In the genomic region with DNA sequence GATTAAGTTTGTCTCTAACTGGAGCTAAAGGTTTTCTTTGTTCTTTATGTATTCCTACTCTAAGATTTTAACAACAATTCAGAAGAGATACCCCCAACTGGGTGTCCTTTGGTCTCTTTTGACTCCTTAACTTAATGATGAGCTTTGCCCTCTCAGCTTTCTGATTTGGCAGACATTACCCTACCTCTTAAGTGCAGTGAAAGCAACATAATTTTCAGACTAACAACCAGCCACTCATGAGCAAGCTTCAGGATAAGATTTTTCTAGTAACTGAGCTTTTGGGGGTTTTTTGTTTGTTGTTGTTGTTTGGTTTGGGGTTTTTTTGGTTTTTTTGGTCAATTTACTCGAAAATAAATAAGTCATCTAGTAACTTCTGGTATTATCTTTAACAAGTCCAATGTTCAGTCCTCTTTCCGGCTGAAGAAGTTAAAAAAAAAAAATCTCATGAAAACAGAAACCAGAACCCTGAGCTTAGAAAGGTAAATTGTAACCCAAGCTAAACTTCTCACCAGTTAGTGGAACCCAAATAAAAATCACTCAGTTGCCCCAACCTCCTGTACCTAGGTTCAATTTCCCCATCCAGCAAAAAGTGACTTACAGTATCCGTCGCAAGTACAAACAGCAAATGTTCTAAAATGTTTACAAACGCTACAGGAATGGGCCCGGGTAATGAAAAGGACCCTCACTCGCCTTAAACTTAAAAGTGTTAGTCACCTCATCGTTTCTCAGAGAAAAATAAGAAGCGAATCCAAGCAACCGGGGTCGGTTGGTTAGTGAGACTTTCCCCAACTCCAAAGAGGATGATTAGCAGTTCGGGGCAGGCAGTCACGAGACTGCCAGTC, we compare ENCODE assay signal across 9 mouse cellular contexts. TPM values are rescaled to one million over a fixed set of nuclear protein-coding genes. Genes with fewer than 3 reads are reported as not detected.
DNase-seq lines count a peak whose midpoint lies in the region; ATAC-seq and TF ChIP-seq lines count a peak whose summit lies in the region.
"Had no signal": no experiment of that assay in that cellular context is flagged by ENCODE, and none has a peak within 500 bp of the region (broad histone marks: within the 10 kb centered on the region; RNA-seq: fewer than 3 reads in every experiment).

No protein-coding gene starts in this region.

- H3K4me3 ChIP-seq in heart, embryonic 10.5 days = peak overlapping the region; percentile 99
- peak overlapping the region; percentile 78 for H3K4me3 ChIP-seq in ES-Bruce4 (ENCODE audit: low read depth, low read length)
- H3K4me3 ChIP-seq in hindbrain, embryonic 11.5 days (ENCODE audit: low read depth, low read length) = peak overlapping the region; percentile 97
- H3K4me3 ChIP-seq in liver, postnatal 0 days (ENCODE audit: low read depth, low read length) = peak overlapping the region; percentile 86

- H3K9me3 ChIP-seq in heart, embryonic 10.5 days = no peaks in the 10 kb centered on the region
- no peaks in the 10 kb centered on the region for H3K9me3 ChIP-seq in ES-Bruce4 (replicated peaks; ENCODE audit: control insufficient read depth, insufficient read depth, low read length, poor library complexity, severe bottlenecking)
- H3K9me3 ChIP-seq in hindbrain, embryonic 11.5 days (ENCODE audit: control insufficient read depth, low read length) = no peaks in the 10 kb centered on the region
- H3K9me3 ChIP-seq in liver, postnatal 0 days (ENCODE audit: low read length) = no peaks in the 10 kb centered on the region

- peak overlapping the region; percentile 97 for H3K27ac ChIP-seq in heart, embryonic 10.5 days
- peak overlapping the region; percentile 25 for H3K27ac ChIP-seq in ES-Bruce4 (ENCODE audit: insufficient read depth, low read length)
- H3K27ac ChIP-seq in hindbrain, embryonic 11.5 days (ENCODE audit: low read depth, low read length) = peak overlapping the region; percentile 93
- H3K27ac ChIP-seq in liver, postnatal 0 days (ENCODE audit: low read depth) = peak overlapping the region; percentile 99

- no peak for DNase-seq in heart, embryonic 10.5 days (ENCODE audit: low spot score)
- no peak for DNase-seq in heart, postnatal 25 days (ENCODE audit: low spot score)
- DNase-seq in hindbrain, embryonic 11.5 days (ENCODE audit: low spot score) = no peak
- DNase-seq in liver, postnatal 0 days = no peak
- DNase-seq in layer of hippocampus, adult 9-11 months = no peak
- no peak for DNase-seq in spleen, postnatal 14 days (ENCODE audit: low spot score in 2 of 2)
- DNase-seq in gastrocnemius, postnatal 25 days = no peak
- DNase-seq: thymus, postnatal 36 days had no signal

- H3K4me2 ChIP-seq in hindbrain, embryonic 11.5 days (replicated peaks; ENCODE audit: low read depth, low read length) = peak overlapping the region; percentile 43
- peak overlapping the region; percentile 75 for H3K4me2 ChIP-seq in liver, postnatal 0 days (ENCODE audit: low read depth, low read length)

- ATAC-seq in hindbrain, embryonic 11.5 days (ENCODE audit: low FRiP score) = no peak
- no peak for ATAC-seq in liver, postnatal 0 days

- intact Hi-C loops in heart, postnatal 25 days (cut with DNase I) = no loop called here

- no peak for TF ChIP-seq POLR2A in ES-Bruce4 (IDR thresholded peaks at IDR 0.05; ENCODE audit: insufficient read depth, low read length)

- TF ChIP-seq CTCF in ES-Bruce4 (IDR thresholded peaks at IDR 0.05; ENCODE audit: low read depth, low read length) = no peak
- no peak for TF ChIP-seq CTCF in liver, postnatal 0 days (IDR thresholded peaks at IDR 0.05; ENCODE audit: low read depth)

- no peak for TF ChIP-seq EP300 in ES-Bruce4 (IDR thresholded peaks at IDR 0.05; ENCODE audit: insufficient read depth, low read depth, low read length)
- no peak for TF ChIP-seq EP300 in liver, postnatal 0 days (IDR thresholded peaks at IDR 0.05; ENCODE audit: low read depth)

- H3K27me3 ChIP-seq in heart, embryonic 10.5 days (ENCODE audit: insufficient read depth, poor library complexity, severe bottlenecking) = no peaks in the 10 kb centered on the region
- no peaks in the 10 kb centered on the region for H3K27me3 ChIP-seq in ES-Bruce4 (ENCODE audit: control insufficient read depth, insufficient read depth, low read length, poor library complexity, severe bottlenecking)
- no peaks in the 10 kb centered on the region for H3K27me3 ChIP-seq in hindbrain, embryonic 11.5 days (ENCODE audit: control insufficient read depth, insufficient read depth, low read length)
- no peaks in the 10 kb centered on the region for H3K27me3 ChIP-seq in liver, postnatal 0 days (ENCODE audit: insufficient read depth, low read length)

- no peaks in the 10 kb centered on the region for H3K36me3 ChIP-seq in heart, embryonic 10.5 days
- no peaks in the 10 kb centered on the region for H3K36me3 ChIP-seq in ES-Bruce4 (ENCODE audit: control insufficient read depth, insufficient read depth, low read length, poor library complexity, severe bottlenecking)
- H3K36me3 ChIP-seq in hindbrain, embryonic 11.5 days (ENCODE audit: control insufficient read depth, insufficient read depth, low read length) = no peaks in the 10 kb centered on the region
- 0 out of 2 replicates have a peak, but pooled peaks cover 3% of the 10 kb centered on the region for H3K36me3 ChIP-seq in liver, postnatal 0 days (replicated peaks; ENCODE audit: insufficient read depth, low read length)

- peak overlapping the region; percentile 88 for H3K9ac ChIP-seq in ES-Bruce4 (ENCODE audit: low read depth, poor library complexity, severe bottlenecking)
- H3K9ac ChIP-seq in hindbrain, embryonic 11.5 days (ENCODE audit: low read depth, low read length) = peak overlapping the region; percentile 91
- H3K9ac ChIP-seq in liver, postnatal 0 days (replicated peaks) = peak overlapping the region; percentile 96

- 3% methylated on average over 13 of the region's 13 CpGs for WGBS in heart, embryonic 10.5 days
- WGBS in hindbrain, embryonic 11.5 days = 7% methylated on average over 13 of the region's 13 CpGs
- WGBS in liver, postnatal 0 days (ENCODE audit: insufficient replicate concordance) = 2% methylated on average over 13 of the region's 13 CpGs

- H3K4me1 ChIP-seq in heart, embryonic 10.5 days = peaks cover 24% of the 10 kb centered on the region
- no peaks in the 10 kb centered on the region for H3K4me1 ChIP-seq in ES-Bruce4 (ENCODE audit: control insufficient read depth, insufficient read depth, low read length)
- H3K4me1 ChIP-seq in hindbrain, embryonic 11.5 days (replicated peaks; ENCODE audit: control insufficient read depth, insufficient read depth, low read length) = no peaks in the 10 kb centered on the region; the same call in 1 of the 2 replicates
- H3K4me1 ChIP-seq in liver, postnatal 0 days (ENCODE audit: insufficient read depth) = peaks cover 47% of the 10 kb centered on the region

RNA-seq across cellular contexts. Expression of a gene that starts 19.8 kb away (rescaled TPM):
- polyA plus RNA-seq in heart, embryonic 10.5 days (2016; fragmentation: Nextera tagmentation; extraction: Ambion mirVana) = 68.7 and 69.2 TPM in 2 replicates
- 10 to 100 TPM; 56.0 to 60.9 TPM for total RNA-seq in heart, postnatal 25 days (2021)
- 59.3 and 71.7 TPM in 2 replicates for polyA plus RNA-seq in ES-Bruce4 (2011; ENCODE audit: insufficient read depth, insufficient read length, low read depth, missing spikeins)
- polyA plus RNA-seq in hindbrain, embryonic 11.5 days (2014; fragmentation: Nextera tagmentation; extraction: Ambion mirVana) = 53.3 and 55.0 TPM in 2 replicates
- polyA plus RNA-seq in liver, postnatal 0 days (2015; fragmentation: Nextera tagmentation; extraction: Ambion mirVana) = 32.8 and 33.8 TPM in 2 replicates
- 10 to 100 TPM; 69.4 to 71.0 TPM for total RNA-seq in gastrocnemius, postnatal 25 days (2021)

RNA-seq across cellular contexts. Expression of a gene that starts 36.5 kb away (rescaled TPM):
- polyA plus RNA-seq in heart, embryonic 10.5 days (2016; fragmentation: Nextera tagmentation; extraction: Ambion mirVana) = 0.09 and 0.11 TPM in 2 replicates
- under 1 TPM in 1 of 2 experiments, not detected in 1; 0.08 TPM for total RNA-seq in heart, postnatal 25 days (2021)
- polyA plus RNA-seq in ES-Bruce4 (2011; ENCODE audit: insufficient read depth, insufficient read length, low read depth, missing spikeins) = not detected in 2 replicates
- polyA plus RNA-seq in hindbrain, embryonic 11.5 days (2014; fragmentation: Nextera tagmentation; extraction: Ambion mirVana) = not detected in 2 replicates
- polyA plus RNA-seq in liver, postnatal 0 days (2015; fragmentation: Nextera tagmentation; extraction: Ambion mirVana) = 0.02 and 0.07 TPM in 2 replicates
- total RNA-seq in gastrocnemius, postnatal 25 days (2021) = not detected

RNA-seq across cellular contexts. Expression of a gene that starts 49.5 kb away (rescaled TPM):
- 711 and 869 TPM in 2 replicates for polyA plus RNA-seq in heart, embryonic 10.5 days (2016; fragmentation: Nextera tagmentation; extraction: Ambion mirVana)
- 100 to 1,000 TPM; 612 to 679 TPM for total RNA-seq in heart, postnatal 25 days (2021)
- 4,511 and 5,371 TPM in 2 replicates for polyA plus RNA-seq in ES-Bruce4 (2011; ENCODE audit: insufficient read depth, insufficient read length, low read depth, missing spikeins)
- 839 and 854 TPM in 2 replicates for polyA plus RNA-seq in hindbrain, embryonic 11.5 days (2014; fragmentation: Nextera tagmentation; extraction: Ambion mirVana)
- 531 and 540 TPM in 2 replicates for polyA plus RNA-seq in liver, postnatal 0 days (2015; fragmentation: Nextera tagmentation; extraction: Ambion mirVana)
- total RNA-seq in gastrocnemius, postnatal 25 days (2021) = 100 to 1,000 TPM; 573 to 637 TPM

Comparison
In these comparisons a context has a peak if more than half of its experiments do, and no peak if none do; other contexts are left out.
1. H3K27ac ChIP-seq: peak in every context shown above with its lines; median percentile 99 in liver, postnatal 0 days; 97 in heart, embryonic 10.5 days; 93 in hindbrain, embryonic 11.5 days; 25 in ES-Bruce4.